Mouse (Mus musculus) naive thymus-derived CD4-positive, alpha-beta T cell, adult 5 months (primary cell): ENCODE results near the gene Eif6. TPM values are rescaled to one million over a fixed set of nuclear protein-coding genes. Genes with fewer than 3 reads are reported as not detected.

Experiments
- polyA plus RNA-seq: library from polyadenylated mRNA; unstranded; fragments of 100-300 nt; shearing (Covaris generic); gene quantifications from one replicate; pipeline ENCODE4 v1.2.1, GENCODE M21; 2017

Eif6 gene
- polyA plus RNA-seq: 168 TPM

GRCm38 (mm10) chr2:155826630-155827424 is at the start of gene Eif6:
TSS of gene Eif6 (minus strand) at chr2:155826925.

GRCm38 (mm10) chr2:155834732-155835131 is 8.0 kb upstream of the Eif6 start, which contains the start of gene Fam83c:
TSS of gene Fam83c (minus strand) at chr2:155834854.

GRCm38 (mm10) chr2:155819392-155819448 is 7.5 kb downstream of the Eif6 start, which contains the start of gene BC029722:
TSS of gene BC029722 (minus strand) at chr2:155819426.

GRCm38 (mm10) chr2:155774927-155775684 is 51.6 kb downstream of the Eif6 start, which contains the start of gene Mmp24:
TSS of gene Mmp24 (plus strand) at chr2:155775342.

Other genes with a start within 250 kb of the Eif6 start
- gene Gss, start 234.1 kb downstream of the Eif6 start, polyA plus RNA-seq: 15.8 TPM
- gene Myh7b, start 215.7 kb downstream of the Eif6 start, polyA plus RNA-seq: 0.22 TPM
- gene Trpc4ap, start 134.5 kb downstream of the Eif6 start, polyA plus RNA-seq: 241 TPM
- 47.7 TPM for gene Edem2, start 97.5 kb downstream of the Eif6 start, polyA plus RNA-seq
- not detected for gene Gm17581, start 91.1 kb downstream of the Eif6 start, polyA plus RNA-seq
- gene Procr, start 75.8 kb downstream of the Eif6 start, polyA plus RNA-seq: not detected
- 0.09 TPM for gene Mmp24, start 51.6 kb downstream of the Eif6 start, polyA plus RNA-seq
- 37.9 TPM for gene BC029722, start 7.5 kb downstream of the Eif6 start, polyA plus RNA-seq
- gene Fam83c, start 7.9 kb upstream of the Eif6 start, polyA plus RNA-seq: not detected
- gene Uqcc1, start 103.4 kb upstream of the Eif6 start, polyA plus RNA-seq: 45.5 TPM
- gene Gm15557, start 113.8 kb upstream of the Eif6 start, polyA plus RNA-seq: not detected
- not detected for gene Gdf5, start 118.4 kb upstream of the Eif6 start, polyA plus RNA-seq
- 19.3 TPM for gene Cep250, start 129.5 kb upstream of the Eif6 start, polyA plus RNA-seq
- 2.7 TPM for gene 6430550D23Rik, start 181.1 kb upstream of the Eif6 start, polyA plus RNA-seq
- 78.5 TPM for gene Ergic3, start 181.1 kb upstream of the Eif6 start, polyA plus RNA-seq
- not detected for gene Fer1l4, start 226.0 kb upstream of the Eif6 start, polyA plus RNA-seq
- 3.5 TPM for gene Spag4, start 238.2 kb upstream of the Eif6 start, polyA plus RNA-seq